Mouse (Mus musculus) erythroblast, embryonic 14.5 days (primary cell): ENCODE measurements around the gene Tmem102. TPM values are rescaled to one million over a fixed set of nuclear protein-coding genes. Genes with fewer than 3 reads are reported as not detected.
A peak's percentile ranks its signal among the peaks of the same experiment; 100 is the strongest.

Experiments
- H3K27me3 ChIP-seq: 2 replicates; pipeline ENCODE4 v1.6.1; 2012; ENCODE audit warnings: inconsistent platforms; ENCODE audit not compliant: control insufficient read depth
- H3K36me3 ChIP-seq: 2 replicates; pipeline ENCODE4 v1.6.1; 2012; ENCODE audit warnings: mild to moderate bottlenecking, inconsistent platforms; ENCODE audit not compliant: control insufficient read depth
- H3K4me1 ChIP-seq: 2 replicates; pipeline ENCODE4 v1.6.1; 2012; ENCODE audit warnings: inconsistent platforms; ENCODE audit not compliant: control insufficient read depth
- H3K4me3 ChIP-seq: replicated peaks from 2 replicates; pipeline ENCODE3; 2012; ENCODE audit warnings: moderate library complexity, mild to moderate bottlenecking, inconsistent platforms
- H3K9me3 ChIP-seq: 2 replicates; pipeline ENCODE4 v1.6.1; 2012; ENCODE audit warnings: low read length, inconsistent platforms, mixed read lengths; ENCODE audit not compliant: control insufficient read depth
- GATA1 ChIP-seq: IDR thresholded peaks from 2 replicates; pipeline ENCODE4 v1.6.1; 2012; ENCODE audit warnings: low read length, inconsistent platforms, mixed read lengths
- TAL1 ChIP-seq: IDR thresholded peaks from 3 replicates; pipeline ENCODE4 v1.6.1; 2012; ENCODE audit warnings: low read length, inconsistent platforms, mixed read lengths
- polyA plus RNA-seq: library from polyadenylated mRNA; stranded (reverse); fragments of >175 nt; gene quantifications from 2 replicates; pipeline ENCODE4 v1.2.3, GENCODE M21; 2012

Tmem102 gene
- polyA plus RNA-seq, 1 experiment = not detected

DNA sequence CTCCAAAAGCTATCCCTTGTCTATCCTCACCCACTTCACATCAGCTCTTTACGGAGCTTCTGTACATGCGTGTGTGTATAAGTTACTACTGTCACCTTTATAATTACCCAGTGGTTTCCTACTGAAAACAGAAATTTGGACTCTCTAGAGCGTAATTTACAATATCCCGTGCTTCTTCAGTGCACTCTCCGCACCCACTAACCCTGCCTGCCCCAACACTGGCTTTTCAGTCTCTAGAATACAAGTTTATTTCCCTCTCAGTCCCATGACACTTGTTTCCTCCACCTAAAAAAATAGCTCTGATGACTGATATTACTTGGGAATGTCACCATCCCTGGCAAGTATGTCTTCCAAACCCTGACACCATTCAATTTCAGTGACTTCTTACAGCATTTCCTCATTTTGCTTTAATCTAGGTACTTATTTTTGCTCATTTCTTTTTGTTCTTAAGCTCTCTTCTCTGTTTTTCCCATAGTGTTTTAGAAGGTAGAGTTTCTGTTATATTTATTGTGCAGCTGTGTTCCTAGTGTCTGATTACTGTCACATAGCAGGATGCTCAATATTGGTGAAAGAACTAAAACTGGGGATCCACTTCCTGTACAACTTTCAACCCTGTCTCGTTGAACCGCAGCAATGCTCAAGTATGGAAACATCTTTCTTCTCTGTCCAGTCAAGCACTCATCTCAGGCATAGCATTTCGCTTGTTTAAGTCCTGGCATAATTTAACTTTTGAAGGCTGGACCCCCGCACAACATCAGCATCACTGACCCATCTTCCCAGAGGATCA, 47.9 kb downstream of the Tmem102 start:
- peaks cover 71% of the 10 kb centered on the region for H3K4me1 ChIP-seq
- peak overlapping the region; percentile 90 for H3K4me3 ChIP-seq
- no peaks in the 10 kb centered on the region for H3K9me3 ChIP-seq
- TF ChIP-seq GATA1 (no peak), TAL1 (no peak)
- H3K36me3 ChIP-seq = peaks cover 38% of the 10 kb centered on the region
- no peaks in the 10 kb centered on the region for H3K27me3 ChIP-seq

DNA sequence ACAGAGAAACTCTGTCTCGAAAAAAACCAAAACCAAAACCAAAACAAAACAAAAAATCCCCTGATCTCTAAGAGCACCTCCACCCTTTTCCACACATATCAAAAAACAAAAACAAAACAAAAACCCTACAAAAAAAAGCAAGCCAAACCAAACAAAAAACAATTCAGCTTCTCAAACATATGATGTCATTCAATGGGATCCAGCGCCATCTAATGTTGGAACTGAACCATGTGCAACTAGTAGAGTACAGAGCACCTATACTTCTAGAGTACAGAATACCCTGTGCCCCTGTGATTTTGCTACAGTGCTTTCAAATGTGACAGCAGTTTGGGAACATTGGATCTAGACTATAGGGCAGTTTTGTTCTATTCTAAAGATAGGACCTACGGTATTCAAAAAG, 50.7 kb downstream of the Tmem102 start:
- H3K36me3 ChIP-seq = peaks cover 57% of the 10 kb centered on the region
- H3K4me3 ChIP-seq = peak overlapping the region; percentile 26
- no peaks in the 10 kb centered on the region for H3K27me3 ChIP-seq
- H3K4me1 ChIP-seq = peaks cover 70% of the 10 kb centered on the region
- no peak for TF ChIP-seq TAL1
- no peak for TF ChIP-seq GATA1
- no peaks in the 10 kb centered on the region for H3K9me3 ChIP-seq

DNA sequence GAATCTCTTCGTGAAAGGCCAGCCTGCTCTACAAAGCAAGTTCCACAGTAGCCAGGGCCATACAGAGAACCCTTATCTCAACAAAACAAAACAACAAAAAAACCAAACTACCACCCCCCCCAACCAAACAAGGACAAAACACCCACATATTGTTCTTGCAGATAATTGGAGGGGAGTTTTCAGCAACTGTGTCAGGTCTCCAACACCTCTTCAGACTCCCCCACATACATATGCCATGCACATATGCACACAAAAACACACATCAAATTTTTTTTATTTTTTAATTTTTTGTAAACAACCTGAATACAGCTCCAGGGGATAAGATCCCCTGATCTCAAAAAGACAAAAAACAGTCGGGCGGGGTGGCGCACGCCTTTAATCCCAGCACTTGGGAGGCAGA, 51.2 kb downstream of the Tmem102 start:
- H3K4me3 ChIP-seq = no peak overlapping the region
- no peaks in the 10 kb centered on the region for H3K9me3 ChIP-seq
- no peaks in the 10 kb centered on the region for H3K27me3 ChIP-seq
- peaks cover 61% of the 10 kb centered on the region for H3K36me3 ChIP-seq
- no peak for TF ChIP-seq GATA1
- no peak for TF ChIP-seq TAL1
- H3K4me1 ChIP-seq = peaks cover 66% of the 10 kb centered on the region

Other genes with a start within 250 kb of the Tmem102 start
- gene Efnb3, start 245.4 kb downstream of the Tmem102 start, polyA plus RNA-seq = 0.15 and 0.20 TPM in 2 replicates
- 3.8 and 7.2 TPM in 2 replicates for gene Wrap53, start 225.4 kb downstream of the Tmem102 start, polyA plus RNA-seq
- 4.1 and 4.3 TPM in 2 replicates for gene Trp53, start 225.3 kb downstream of the Tmem102 start, polyA plus RNA-seq
- 8.1 and 9.1 TPM in 2 replicates for gene Atp1b2, start 199.7 kb downstream of the Tmem102 start, polyA plus RNA-seq
- gene Shbg, start 187.7 kb downstream of the Tmem102 start, polyA plus RNA-seq = 0.02 TPM in 1 of 2 replicates, not detected in the other
- gene Sat2, start 183.6 kb downstream of the Tmem102 start, polyA plus RNA-seq = not detected in 2 replicates
- 9.7 and 10.3 TPM in 2 replicates for gene Fxr2, start 172.6 kb downstream of the Tmem102 start, polyA plus RNA-seq
- gene Sox15, start 150.3 kb downstream of the Tmem102 start, polyA plus RNA-seq = not detected in 2 replicates
- 3.9 and 4.3 TPM in 2 replicates for gene Mpdu1, start 143.0 kb downstream of the Tmem102 start, polyA plus RNA-seq
- gene Cd68, start 139.5 kb downstream of the Tmem102 start, polyA plus RNA-seq = 0.60 and 0.78 TPM in 2 replicates
- 27.9 and 30.9 TPM in 2 replicates for gene Eif4a1, start 133.2 kb downstream of the Tmem102 start, polyA plus RNA-seq
- gene Senp3, start 123.5 kb downstream of the Tmem102 start, polyA plus RNA-seq = 5.4 and 5.6 TPM in 2 replicates
- gene Tnfsf13, start 119.8 kb downstream of the Tmem102 start, polyA plus RNA-seq = not detected in 2 replicates
- gene Tnfsf12, start 109.8 kb downstream of the Tmem102 start, polyA plus RNA-seq = 0.02 TPM in 1 of 2 replicates, not detected in the other
- gene Tnfsfm13, start 109.5 kb downstream of the Tmem102 start, polyA plus RNA-seq = not detected in 2 replicates
- 14.2 and 14.3 TPM in 2 replicates for gene Polr2a, start 47.0 kb downstream of the Tmem102 start, polyA plus RNA-seq
- not detected in 2 replicates for gene Slc35g3, start 43.7 kb downstream of the Tmem102 start, polyA plus RNA-seq
- 0.07 and 0.33 TPM in 2 replicates for gene Zbtb4, start 39.7 kb downstream of the Tmem102 start, polyA plus RNA-seq
- not detected in 2 replicates for gene Chrnb1, start 9.7 kb downstream of the Tmem102 start, polyA plus RNA-seq
- gene Fgf11, start 3.8 kb downstream of the Tmem102 start, polyA plus RNA-seq = 0.01 TPM in 1 of 2 replicates, not detected in the other
- gene Gm39566, start 9.7 kb upstream of the Tmem102 start, polyA plus RNA-seq = not detected in 2 replicates
- gene Spem2, start 12.8 kb upstream of the Tmem102 start, polyA plus RNA-seq = not detected in 2 replicates
- gene Spem1, start 16.6 kb upstream of the Tmem102 start, polyA plus RNA-seq = not detected in 2 replicates
- gene Nlgn2, start 32.2 kb upstream of the Tmem102 start, polyA plus RNA-seq = 0.13 and 0.16 TPM in 2 replicates
- 204 and 212 TPM in 2 replicates for gene Tmem256, start 32.9 kb upstream of the Tmem102 start, polyA plus RNA-seq
- 3.6 and 4.4 TPM in 2 replicates for gene Plscr3, start 40.8 kb upstream of the Tmem102 start, polyA plus RNA-seq
- 0.94 and 1.1 TPM in 2 replicates for gene Tnk1, start 53.1 kb upstream of the Tmem102 start, polyA plus RNA-seq
- gene Tmem95, start 72.4 kb upstream of the Tmem102 start, polyA plus RNA-seq = not detected in 2 replicates
- 0.02 and 0.08 TPM in 2 replicates for gene Kctd11, start 75.8 kb upstream of the Tmem102 start, polyA plus RNA-seq
- 0.23 and 0.37 TPM in 2 replicates for gene Acap1, start 89.9 kb upstream of the Tmem102 start, polyA plus RNA-seq
- 0.14 and 0.18 TPM in 2 replicates for gene 2810408A11Rik, start 95.4 kb upstream of the Tmem102 start, polyA plus RNA-seq
- gene Neurl4, start 95.4 kb upstream of the Tmem102 start, polyA plus RNA-seq = 5.0 and 5.1 TPM in 2 replicates
- gene Gps2, start 108.3 kb upstream of the Tmem102 start, polyA plus RNA-seq = 90.4 and 109 TPM in 2 replicates
- 295 and 310 TPM in 2 replicates for gene Eif5a, start 116.3 kb upstream of the Tmem102 start, polyA plus RNA-seq
- gene Ybx2, start 130.2 kb upstream of the Tmem102 start, polyA plus RNA-seq = 0.29 and 0.38 TPM in 2 replicates
- 6.0 and 7.7 TPM in 2 replicates for gene Slc2a4, start 142.6 kb upstream of the Tmem102 start, polyA plus RNA-seq
- not detected in 2 replicates for gene Cldn7, start 159.2 kb upstream of the Tmem102 start, polyA plus RNA-seq
- 23.2 and 28.5 TPM in 2 replicates for gene Ctdnep1, start 175.5 kb upstream of the Tmem102 start, polyA plus RNA-seq
- 1.5 and 1.9 TPM in 2 replicates for gene Elp5, start 176.9 kb upstream of the Tmem102 start, polyA plus RNA-seq
- 50.2 and 55.8 TPM in 2 replicates for gene Gabarap, start 185.5 kb upstream of the Tmem102 start, polyA plus RNA-seq
- gene Phf23, start 190.2 kb upstream of the Tmem102 start, polyA plus RNA-seq = 4.5 and 5.5 TPM in 2 replicates
- 0.48 and 0.76 TPM in 2 replicates for gene Dvl2, start 195.0 kb upstream of the Tmem102 start, polyA plus RNA-seq
- 2.9 and 3.2 TPM in 2 replicates for gene Acadvl, start 209.8 kb upstream of the Tmem102 start, polyA plus RNA-seq
- 0.10 and 0.19 TPM in 2 replicates for gene Dlg4, start 211.3 kb upstream of the Tmem102 start, polyA plus RNA-seq
- gene Asgr1, start 248.5 kb upstream of the Tmem102 start, polyA plus RNA-seq = not detected in 2 replicates